Mouse (Mus musculus): Measurements from ENCODE around the gene Gpr65.

Gene Gpr65

DNA sequence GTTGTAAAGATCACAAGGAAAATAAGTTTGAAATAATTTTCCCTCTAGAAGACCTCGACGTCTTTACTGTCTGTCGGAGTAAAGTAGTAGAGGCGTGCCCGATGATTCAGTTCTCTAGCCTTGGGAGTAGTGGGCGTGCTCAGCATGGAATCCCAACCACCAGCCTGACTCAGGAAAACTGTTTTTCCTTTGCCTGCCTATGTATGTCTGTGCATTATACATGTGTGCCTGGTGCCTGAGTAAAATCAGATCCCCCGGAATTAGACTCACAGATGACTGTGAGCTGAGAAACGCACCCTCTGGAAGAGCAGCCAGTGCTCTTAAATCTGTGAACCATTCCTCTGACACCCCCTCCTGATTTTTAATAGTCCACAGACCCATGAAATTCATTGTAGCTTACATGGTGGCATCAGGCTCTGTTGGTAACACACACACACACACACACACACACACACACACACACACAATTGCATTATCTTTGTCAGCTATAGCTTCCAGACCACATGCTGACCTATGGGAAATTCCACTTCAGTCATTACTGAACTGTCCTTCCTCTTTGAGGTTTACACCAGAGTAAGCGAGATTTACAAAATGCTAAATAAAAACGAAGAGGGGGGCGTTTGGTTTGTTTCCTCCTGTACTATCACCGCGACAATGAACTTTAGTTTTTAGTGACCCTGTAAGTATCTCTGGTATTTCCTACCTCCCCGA is 14.5 kb downstream of the Gpr65 start:
- peak; percentile 35 for DNase-seq (ENCODE audit: low read depth, low spot score)

DNA sequence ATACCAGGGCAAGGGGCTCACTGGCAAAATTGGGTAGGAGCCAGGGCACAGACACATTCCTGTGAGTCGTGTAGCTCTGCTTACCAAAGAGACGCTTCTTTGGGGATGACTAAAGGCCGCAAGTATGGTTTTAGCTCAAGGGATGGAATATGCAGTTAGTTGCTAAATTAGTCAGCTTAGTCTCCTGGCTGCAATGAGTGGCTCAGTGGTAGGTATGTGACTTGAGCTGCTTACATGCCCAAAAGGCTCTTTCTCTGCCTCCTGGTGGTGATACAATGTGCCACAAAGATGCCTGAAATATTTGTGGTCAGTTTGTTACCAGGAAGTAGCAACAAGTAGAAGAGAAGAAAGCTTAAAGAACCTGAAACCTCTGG is 15.0 kb downstream of the Gpr65 start:
- peak; percentile 53 for DNase-seq (ENCODE audit: low read depth, low spot score)

DNA sequence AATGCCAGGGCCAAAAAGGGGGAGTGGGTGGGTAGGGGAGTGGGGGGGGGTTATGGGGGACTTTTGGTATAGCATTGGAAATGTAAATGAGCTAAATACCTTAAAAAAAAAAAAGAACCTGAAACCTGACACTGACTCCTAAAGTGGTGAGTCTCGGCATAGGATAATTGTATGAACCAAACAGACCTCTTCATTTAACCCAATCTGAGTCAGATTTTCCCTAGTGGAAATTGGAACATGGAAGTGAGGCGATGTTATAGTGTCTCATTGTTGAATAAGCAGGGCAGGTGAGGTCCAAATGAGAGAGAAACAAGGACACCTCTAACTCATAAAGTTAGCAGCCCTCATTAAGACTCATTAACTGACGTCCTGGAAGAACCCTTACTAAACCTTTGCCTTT is 16.0 kb downstream of the Gpr65 start:
- no peak for DNase-seq (ENCODE audit: low read depth, low spot score)

DNA sequence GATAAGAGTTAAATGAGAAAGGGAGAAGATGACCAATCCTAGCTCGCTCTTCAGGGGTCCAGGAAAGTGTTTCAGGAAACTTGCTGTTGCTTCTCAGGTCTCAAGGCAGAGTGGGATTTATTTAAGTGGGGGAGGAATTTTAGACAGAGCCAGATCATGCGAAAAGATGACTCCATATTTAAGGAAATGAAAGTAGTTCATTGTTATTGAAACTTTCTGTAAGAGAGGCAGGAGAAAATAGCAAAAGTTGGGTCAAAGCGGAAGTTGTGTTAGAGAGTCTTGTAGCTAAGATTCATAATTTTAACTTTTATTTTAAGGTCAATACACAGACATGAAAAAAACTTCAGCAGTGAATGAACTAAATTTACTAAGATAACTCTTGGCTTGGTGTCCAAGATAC is 22.0 kb downstream of the Gpr65 start:
- DNase-seq (ENCODE audit: low read depth, low spot score): no peak

DNA sequence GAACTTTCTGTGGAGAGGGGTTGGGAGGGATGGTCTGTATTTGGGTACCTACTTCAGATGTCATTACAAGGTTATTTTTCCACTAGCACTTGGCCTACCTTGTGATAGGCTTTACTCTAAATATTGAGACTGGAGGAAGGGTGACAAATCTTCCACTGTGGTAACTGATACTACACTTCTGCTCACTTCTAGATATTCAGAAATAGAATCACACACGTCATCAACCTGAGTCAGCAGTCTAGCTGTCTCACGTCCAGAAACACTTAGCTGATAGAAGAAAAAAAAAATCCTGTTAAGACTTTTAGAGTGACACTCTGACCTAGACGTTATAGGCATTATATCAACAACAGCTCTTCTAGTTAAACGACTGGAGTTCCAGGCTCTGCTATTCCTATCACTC is 23.8 kb downstream of the Gpr65 start:
- DNase-seq (ENCODE audit: low read depth, low spot score): no peak

DNA sequence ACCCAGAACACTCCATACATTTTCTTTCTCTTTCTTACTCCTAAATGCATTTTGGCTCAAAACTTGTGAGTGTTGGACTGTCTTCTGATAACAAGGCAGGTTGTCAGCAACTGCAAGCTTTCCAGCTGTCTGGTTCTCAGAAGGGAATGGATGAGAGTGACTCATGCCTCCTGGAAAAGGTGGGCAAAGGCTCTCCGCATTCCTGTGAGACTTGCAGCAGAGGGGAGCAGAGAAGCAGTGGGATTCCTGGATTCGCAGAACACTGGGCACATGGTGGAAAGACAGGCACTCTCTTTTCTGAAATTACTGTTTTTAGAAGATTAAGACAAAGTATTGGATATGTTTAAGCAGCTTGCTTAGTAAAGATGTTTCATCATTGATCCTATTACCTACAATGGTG is 25.8 kb downstream of the Gpr65 start:
- DNase-seq (ENCODE audit: low read depth, low spot score): no peak

DNA sequence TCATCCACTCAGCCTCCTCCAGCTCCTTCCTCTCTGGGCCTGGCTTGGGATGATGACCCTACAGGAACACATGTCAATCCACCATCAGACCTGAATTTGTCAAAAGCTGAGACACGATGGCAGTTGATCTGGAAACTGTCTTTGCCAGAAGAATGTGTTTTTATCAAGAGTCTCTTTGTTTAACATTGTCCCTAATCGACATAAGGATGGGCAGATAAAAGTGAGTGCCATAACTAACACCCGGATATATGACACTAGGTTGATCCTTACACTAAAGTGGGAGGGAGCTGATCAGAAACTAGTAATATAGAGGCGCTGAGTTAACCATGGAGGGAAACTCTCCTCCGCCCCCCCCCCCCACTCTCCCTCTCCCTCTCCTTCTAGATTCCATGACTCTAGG is 33.5 kb downstream of the Gpr65 start:
- no peak for DNase-seq (ENCODE audit: low read depth, low spot score)

DNA sequence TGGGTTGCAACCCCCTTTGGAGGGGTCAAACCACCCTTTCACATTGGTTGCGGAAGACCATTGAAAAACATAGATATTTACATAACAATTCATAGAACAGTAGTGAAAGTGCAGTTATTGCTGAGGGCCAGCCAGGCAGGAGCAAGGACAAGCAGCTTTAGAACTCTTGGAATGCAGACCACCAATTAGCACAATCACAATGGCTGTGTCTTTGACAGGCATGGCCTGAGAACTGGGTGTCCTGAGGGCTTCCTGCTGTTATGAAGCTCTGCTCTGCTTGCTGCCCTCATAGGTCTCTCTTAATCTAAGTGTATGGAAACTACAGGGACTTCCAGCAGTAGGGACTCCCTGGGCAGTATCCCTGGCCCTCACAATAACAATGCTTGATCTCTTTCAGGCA is 34.6 kb downstream of the Gpr65 start:
- DNase-seq (ENCODE audit: low read depth, low spot score): no peak

DNA sequence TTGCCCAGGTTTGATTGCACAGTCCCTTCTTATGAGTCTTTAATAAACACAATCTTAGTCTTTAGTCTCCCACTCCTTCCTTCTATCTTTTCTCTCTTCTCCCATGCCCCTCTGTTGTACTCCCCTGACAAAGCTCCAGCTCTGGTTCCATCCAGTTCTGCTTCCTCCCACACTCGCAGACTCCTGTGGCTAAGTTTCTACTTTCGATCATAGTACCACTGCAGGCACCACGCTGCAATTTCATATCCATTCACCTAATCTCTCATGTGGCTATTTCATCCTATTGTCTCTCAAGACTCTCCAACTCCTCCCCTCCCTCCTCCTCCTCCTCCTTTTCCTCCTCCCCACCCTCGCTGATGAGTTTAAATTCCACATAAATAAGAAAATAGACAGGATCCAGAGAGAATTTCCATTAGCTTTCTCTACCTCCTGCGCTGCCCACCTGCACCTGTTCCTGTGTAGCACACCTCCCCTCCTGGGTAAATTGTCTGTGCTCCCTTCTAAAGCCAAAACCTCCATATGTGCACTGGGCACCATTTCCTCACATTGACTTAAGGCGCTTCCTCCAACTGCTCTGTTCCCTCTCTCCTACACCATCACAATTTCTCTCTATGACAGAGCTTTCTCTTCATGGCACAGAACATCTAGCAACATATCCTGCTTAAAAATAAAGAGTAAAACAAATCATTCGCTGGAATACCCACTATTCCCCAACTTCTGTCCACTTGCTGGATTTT is 38.9 kb downstream of the Gpr65 start:
- no peak for DNase-seq (ENCODE audit: low read depth, low spot score)

DNA sequence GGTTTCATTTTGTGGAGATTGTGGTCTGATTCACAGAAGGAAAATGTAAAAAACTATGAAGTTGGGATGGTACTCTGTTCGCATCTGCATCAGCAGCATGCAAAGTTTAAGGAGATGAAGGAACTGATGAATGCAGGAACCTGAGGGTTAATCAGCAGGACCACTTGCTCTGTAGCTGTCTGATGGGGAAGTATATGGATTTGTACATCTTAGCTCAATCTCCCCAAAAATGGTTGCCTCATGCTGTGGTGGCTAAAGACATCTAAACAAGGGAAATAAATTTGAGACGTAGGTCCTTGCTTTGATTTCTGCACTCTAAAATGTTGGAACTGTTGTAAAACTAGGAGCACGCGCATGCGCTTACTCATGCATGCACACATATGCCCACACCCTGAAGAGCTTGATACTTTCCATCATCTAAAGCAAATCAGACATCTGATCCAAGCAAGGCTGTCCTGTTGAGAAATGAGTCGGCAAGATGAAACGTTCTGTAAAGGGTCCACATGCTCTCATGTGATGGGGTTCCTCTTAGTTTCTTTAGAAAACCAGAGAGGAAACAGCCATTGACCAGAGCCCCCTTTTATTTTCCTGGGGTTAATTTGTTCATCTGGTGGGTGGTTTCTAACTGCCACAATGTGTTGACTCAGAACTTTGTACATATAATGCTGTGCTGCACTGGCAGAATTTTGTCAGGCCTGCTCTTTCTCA is 43.1 kb downstream of the Gpr65 start:
- DNase-seq (ENCODE audit: low read depth, low spot score): no peak

DNA sequence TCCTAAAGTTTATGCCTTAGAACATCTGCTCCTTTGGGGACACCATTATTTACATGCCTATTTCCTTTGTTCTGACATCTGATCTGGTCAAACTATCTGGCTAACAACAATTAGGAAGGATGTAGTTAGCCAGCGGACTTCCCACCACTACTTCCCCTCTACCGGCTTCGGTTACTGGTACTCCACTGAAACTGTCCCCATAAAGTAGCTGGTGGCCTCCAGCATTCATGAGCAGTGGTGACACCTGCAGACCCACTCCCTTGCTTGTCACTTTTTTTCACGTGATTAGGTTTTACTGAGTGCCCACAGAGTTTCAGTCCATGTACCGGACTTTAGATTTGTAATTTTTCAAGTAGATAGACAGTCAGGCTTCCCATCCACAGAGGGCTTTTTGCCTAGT is 47.5 kb downstream of the Gpr65 start:
- no peak for DNase-seq (ENCODE audit: low read depth, low spot score)

DNA sequence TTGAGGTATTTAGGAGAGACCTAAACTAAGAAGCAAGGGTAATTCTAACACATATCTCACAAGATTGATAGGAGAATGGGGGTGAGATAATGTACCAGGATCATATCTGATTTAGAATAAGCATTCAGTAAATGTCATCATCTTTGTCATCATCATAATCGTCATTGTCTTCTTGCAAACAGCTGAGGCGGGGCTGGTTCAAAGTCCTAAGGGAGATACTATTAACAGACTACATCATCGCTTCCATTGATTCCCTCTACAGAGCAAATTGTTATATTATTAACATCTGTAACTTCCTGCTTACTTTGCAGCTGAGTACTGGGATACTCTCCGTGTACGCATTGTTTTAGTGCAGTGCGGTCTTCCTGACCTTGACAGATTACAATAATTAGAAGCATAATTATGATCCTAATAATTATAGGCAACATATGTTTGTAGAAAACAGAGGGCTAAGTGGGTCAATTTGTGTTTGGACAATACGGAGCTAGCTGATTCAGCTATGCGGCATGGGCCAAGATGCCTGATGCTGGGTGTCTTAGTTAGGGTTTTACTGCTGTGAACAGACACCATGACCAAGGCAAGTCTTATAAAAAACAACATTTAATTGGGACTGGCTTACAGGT is 49.4 kb downstream of the Gpr65 start:
- no peak for DNase-seq (ENCODE audit: low read depth, low spot score)

DNA sequence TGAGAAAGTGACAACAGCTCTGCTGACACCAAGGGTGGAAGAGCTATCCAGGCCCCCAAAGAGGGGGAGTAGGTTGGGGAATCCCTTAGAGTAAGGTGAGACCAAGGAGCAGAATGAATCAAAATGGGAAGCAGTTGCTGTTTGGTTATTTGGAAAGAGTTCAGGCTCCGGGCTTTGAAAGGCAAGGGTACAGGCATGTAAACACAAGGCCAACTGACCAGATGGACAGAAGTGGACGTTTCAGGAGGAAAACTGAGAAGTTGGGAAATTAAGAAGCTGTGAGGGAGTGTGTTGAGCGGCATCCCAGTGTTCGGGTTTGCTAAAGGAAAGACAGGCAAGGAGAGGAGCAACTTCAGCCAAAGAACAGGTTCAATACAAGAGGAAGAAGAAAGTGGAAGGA is 54.0 kb downstream of the Gpr65 start:
- DNase-seq (ENCODE audit: low read depth, low spot score): no peak

DNA sequence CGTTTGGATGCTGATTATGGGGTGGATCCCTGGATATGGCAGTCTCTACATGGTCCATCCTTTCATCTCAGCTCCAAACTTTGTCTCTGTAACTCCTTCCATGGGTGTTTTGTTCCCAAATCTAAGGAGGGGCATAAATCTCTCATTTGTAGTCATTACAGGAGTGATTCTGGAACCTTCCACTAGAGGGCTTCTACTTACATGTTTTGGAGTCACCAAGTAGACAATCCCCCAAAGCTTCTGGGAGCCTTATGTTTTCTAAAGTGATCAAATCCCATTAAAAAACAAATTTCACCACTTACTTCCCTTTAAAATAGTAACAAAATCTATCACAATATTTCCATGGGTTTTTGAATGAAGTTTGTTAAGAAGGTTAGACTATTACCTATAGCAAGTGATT is 55.7 kb downstream of the Gpr65 start:
- DNase-seq (ENCODE audit: low read depth, low spot score): peak; percentile 42
